Mouse (Mus musculus): Measurements from ENCODE around the gene Rgs13. TPM values are rescaled to one million over a fixed set of nuclear protein-coding genes. Genes with fewer than 3 reads are reported as not detected.

Rgs13 gene
- polyA plus RNA-seq, 1 experiment from 2014 or later = 0.10 TPM

DNA sequence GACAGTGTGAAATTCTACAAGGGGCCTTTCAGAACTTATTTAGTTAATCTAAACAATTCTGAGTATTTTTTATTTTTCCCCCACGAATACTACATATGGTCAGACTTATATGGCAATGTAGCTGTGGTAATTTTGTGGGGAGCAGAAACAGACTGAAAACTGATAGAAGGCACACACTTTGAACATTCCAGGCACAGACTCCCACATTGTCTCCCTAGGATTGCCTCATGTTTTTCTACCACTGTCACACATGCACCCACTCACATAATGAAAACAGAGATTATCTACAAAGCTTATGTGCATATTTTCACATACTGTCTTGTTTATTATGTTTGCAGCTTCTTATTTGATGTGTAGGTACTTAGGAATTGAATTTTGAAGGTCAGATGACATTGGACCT lies 9.4 kb downstream of the Rgs13 start:
- no peak for ATAC-seq
- Histone ChIP-seq H3K4me2 (replicated peaks; ENCODE audit: low read depth) (no peak overlapping the region), H3K9ac (ENCODE audit: low read depth, low read length) (no peak overlapping the region), H3K4me1 (replicated peaks; ENCODE audit: control insufficient read depth, insufficient read depth, low read length) (no peaks in the 10 kb centered on the region), H3K27ac (ENCODE audit: low read depth, low read length) (no peak overlapping the region), H3K9me3 (ENCODE audit: control insufficient read depth) (no peaks in the 10 kb centered on the region), H3K27me3 (replicated peaks; ENCODE audit: control insufficient read depth, insufficient read depth, low read length) (no peaks in the 10 kb centered on the region), H3K36me3 (ENCODE audit: control insufficient read depth, insufficient read depth) (no peaks in the 10 kb centered on the region), H3K4me3 (ENCODE audit: low read depth, low read length) (no peak overlapping the region)
- TF ChIP-seq CTCF (IDR thresholded peaks at IDR 0.05; ENCODE audit: low read depth) = no peak
- 62% methylated on average over 1 of the region's 1 CpGs for WGBS

GRCm38 (mm10) chr1:144166897-144167296 lies 10.3 kb downstream of the Rgs13 start:
- H3K36me3 ChIP-seq (ENCODE audit: control insufficient read depth, insufficient read depth) = no peaks in the 10 kb centered on the region

GRCm38 (mm10) chr1:144166275-144166674 lies 10.9 kb downstream of the Rgs13 start:
- H3K4me2 ChIP-seq (replicated peaks; ENCODE audit: low read depth) = no peak overlapping the region
- no peak for ATAC-seq
- H3K27me3 ChIP-seq (replicated peaks; ENCODE audit: control insufficient read depth, insufficient read depth, low read length) = no peaks in the 10 kb centered on the region
- H3K9me3 ChIP-seq (ENCODE audit: control insufficient read depth) = no peaks in the 10 kb centered on the region
- 90% methylated on average over 2 of the region's 2 CpGs for WGBS
- H3K27ac ChIP-seq (ENCODE audit: low read depth, low read length) = no peak overlapping the region
- no peak overlapping the region for H3K4me3 ChIP-seq (ENCODE audit: low read depth, low read length)
- H3K36me3 ChIP-seq (ENCODE audit: control insufficient read depth, insufficient read depth) = no peaks in the 10 kb centered on the region
- TF ChIP-seq CTCF (IDR thresholded peaks at IDR 0.05; ENCODE audit: low read depth) = no peak
- no peak overlapping the region for H3K9ac ChIP-seq (ENCODE audit: low read depth, low read length)
- H3K4me1 ChIP-seq (replicated peaks; ENCODE audit: control insufficient read depth, insufficient read depth, low read length) = no peaks in the 10 kb centered on the region

More at GRCm38 (mm10) chr1:144166897-144167296, 10.3 kb downstream of the Rgs13 start:
- no peak for TF ChIP-seq CTCF (IDR thresholded peaks at IDR 0.05; ENCODE audit: low read depth)
- 78% methylated on average over 5 of the region's 5 CpGs for WGBS
- ATAC-seq = no peak
- Histone ChIP-seq H3K27ac (ENCODE audit: low read depth, low read length) (no peak overlapping the region), H3K4me2 (replicated peaks; ENCODE audit: low read depth) (no peak overlapping the region), H3K27me3 (replicated peaks; ENCODE audit: control insufficient read depth, insufficient read depth, low read length) (no peaks in the 10 kb centered on the region), H3K9ac (ENCODE audit: low read depth, low read length) (no peak overlapping the region), H3K4me1 (replicated peaks; ENCODE audit: control insufficient read depth, insufficient read depth, low read length) (no peaks in the 10 kb centered on the region), H3K4me3 (ENCODE audit: low read depth, low read length) (no peak overlapping the region), H3K9me3 (ENCODE audit: control insufficient read depth) (no peaks in the 10 kb centered on the region)

DNA sequence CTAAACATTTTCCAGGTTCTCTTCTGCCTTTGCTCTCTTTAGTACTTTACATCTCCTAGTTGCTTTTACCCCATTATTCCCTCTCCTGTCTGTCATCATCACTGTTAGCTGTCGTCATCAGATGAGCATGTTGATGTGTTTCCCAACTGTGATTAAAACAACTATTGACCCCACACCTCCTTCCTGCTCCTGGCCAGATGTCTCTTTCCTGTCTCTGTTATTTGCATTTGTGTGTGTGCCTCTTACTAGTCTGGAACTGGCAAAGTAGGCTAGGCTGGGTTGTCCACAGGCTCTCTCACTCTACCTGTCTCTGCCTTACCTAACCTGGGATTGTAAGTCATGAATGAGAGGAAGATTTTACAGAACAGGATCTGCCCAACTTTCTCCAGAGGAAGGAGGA lies 24.6 kb downstream of the Rgs13 start:
- no peak for ATAC-seq
- Histone ChIP-seq H3K4me2 (replicated peaks; ENCODE audit: low read depth) (no peak overlapping the region), H3K4me1 (replicated peaks; ENCODE audit: control insufficient read depth, insufficient read depth, low read length) (no peaks in the 10 kb centered on the region), H3K4me3 (ENCODE audit: low read depth, low read length) (no peak overlapping the region), H3K27ac (ENCODE audit: low read depth, low read length) (no peak overlapping the region), H3K36me3 (ENCODE audit: control insufficient read depth, insufficient read depth) (no peaks in the 10 kb centered on the region), H3K27me3 (replicated peaks; ENCODE audit: control insufficient read depth, insufficient read depth, low read length) (no peaks in the 10 kb centered on the region), H3K9me3 (ENCODE audit: control insufficient read depth) (no peaks in the 10 kb centered on the region), H3K9ac (ENCODE audit: low read depth, low read length) (no peak overlapping the region)
- no peak for TF ChIP-seq CTCF (IDR thresholded peaks at IDR 0.05; ENCODE audit: low read depth)
- 57% methylated on average over 1 of the region's 1 CpGs for WGBS

GRCm38 (mm10) chr1:144152184-144152525 lies 25.0 kb downstream of the Rgs13 start:
- WGBS = 83% methylated on average over 1 of the region's 1 CpGs
- ATAC-seq = no peak
- H3K27ac ChIP-seq (ENCODE audit: low read depth, low read length) = no peak overlapping the region

DNA sequence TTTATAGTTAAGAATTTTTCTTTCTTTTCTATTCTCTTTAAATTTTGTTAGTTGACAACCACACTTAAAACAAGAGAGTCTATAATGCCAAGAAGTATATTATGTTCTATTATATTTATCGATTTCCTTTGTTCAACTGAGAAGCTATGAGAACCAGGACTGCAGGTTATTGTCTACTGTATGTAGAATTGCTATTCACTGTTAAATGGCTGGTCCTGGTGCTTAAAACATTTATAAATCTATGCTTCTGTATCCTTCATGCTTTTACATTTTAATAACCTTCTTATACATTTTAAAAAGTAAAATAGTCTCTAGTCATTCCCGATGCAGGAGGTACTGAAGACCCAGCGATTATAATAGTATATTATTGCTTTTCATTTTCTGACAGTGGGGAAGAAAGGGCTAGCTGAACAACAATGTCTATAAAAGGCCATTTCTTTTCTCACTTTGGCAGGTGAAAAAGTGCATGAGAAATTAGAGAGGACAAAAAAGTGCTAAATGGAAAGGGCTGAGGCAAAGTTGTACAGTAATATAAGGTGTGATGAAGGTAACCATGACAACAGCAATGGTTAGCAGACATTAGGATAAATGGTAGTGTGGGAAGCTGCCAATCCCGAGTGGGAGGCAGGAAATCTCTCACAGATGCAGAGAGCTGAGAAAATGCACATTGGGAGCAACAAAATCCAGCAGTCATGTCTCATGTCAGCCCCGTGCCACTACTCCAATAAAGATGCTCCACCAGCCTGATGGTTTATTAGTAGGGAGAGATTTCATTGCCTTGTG lies 25.6 kb downstream of the Rgs13 start:
- ATAC-seq = no peak
- H3K4me3 ChIP-seq (ENCODE audit: low read depth, low read length) = no peak overlapping the region
- no peaks in the 10 kb centered on the region for H3K27me3 ChIP-seq (replicated peaks; ENCODE audit: control insufficient read depth, insufficient read depth, low read length)
- TF ChIP-seq CTCF (IDR thresholded peaks at IDR 0.05; ENCODE audit: low read depth) = no peak
- H3K9ac ChIP-seq (ENCODE audit: low read depth, low read length) = no peak overlapping the region
- no peaks in the 10 kb centered on the region for H3K36me3 ChIP-seq (ENCODE audit: control insufficient read depth, insufficient read depth)
- H3K4me1 ChIP-seq (replicated peaks; ENCODE audit: control insufficient read depth, insufficient read depth, low read length) = no peaks in the 10 kb centered on the region
- H3K27ac ChIP-seq (ENCODE audit: low read depth, low read length) = no peak overlapping the region
- no peak overlapping the region for H3K4me2 ChIP-seq (replicated peaks; ENCODE audit: low read depth)
- no peaks in the 10 kb centered on the region for H3K9me3 ChIP-seq (ENCODE audit: control insufficient read depth)
- 74% methylated on average over 5 of the region's 5 CpGs for WGBS

More at GRCm38 (mm10) chr1:144152184-144152525, 25.0 kb downstream of the Rgs13 start:
- no peak overlapping the region for H3K4me3 ChIP-seq (ENCODE audit: low read depth, low read length)
- no peak overlapping the region for H3K4me2 ChIP-seq (replicated peaks; ENCODE audit: low read depth)
- no peaks in the 10 kb centered on the region for H3K4me1 ChIP-seq (replicated peaks; ENCODE audit: control insufficient read depth, insufficient read depth, low read length)
- H3K27me3 ChIP-seq (replicated peaks; ENCODE audit: control insufficient read depth, insufficient read depth, low read length) = no peaks in the 10 kb centered on the region
- TF ChIP-seq CTCF (IDR thresholded peaks at IDR 0.05; ENCODE audit: low read depth) = no peak
- H3K9ac ChIP-seq (ENCODE audit: low read depth, low read length) = no peak overlapping the region
- no peaks in the 10 kb centered on the region for H3K36me3 ChIP-seq (ENCODE audit: control insufficient read depth, insufficient read depth)
- no peaks in the 10 kb centered on the region for H3K9me3 ChIP-seq (ENCODE audit: control insufficient read depth)

Measured in intestine, postnatal 0 days (tissue).